Mouse (Mus musculus): Measurements from ENCODE around the gene Slc22a20.

The Slc22a20 gene

DNA sequence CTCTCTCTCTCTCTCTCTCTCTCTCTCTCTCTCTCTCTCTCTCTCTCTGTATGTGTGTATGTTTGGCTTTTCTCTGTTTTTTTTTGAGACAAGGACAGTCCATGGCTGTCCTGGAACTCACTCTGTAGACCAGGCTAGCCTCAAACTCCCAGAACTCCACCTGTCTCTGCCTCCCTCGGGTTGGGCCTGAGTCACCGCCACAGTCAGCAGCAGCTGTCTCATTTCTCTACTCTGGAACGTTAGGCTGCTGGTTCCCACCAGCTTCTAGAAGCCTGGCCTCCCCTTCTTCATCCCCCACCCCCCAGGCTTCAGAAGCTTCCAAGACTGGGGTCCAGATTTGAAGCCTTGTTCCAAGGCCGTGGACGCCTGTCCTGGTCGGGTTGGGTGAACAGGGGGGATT is 3.6 kb upstream of the Slc22a20 start:
- no peak for DNase-seq (ENCODE audit: low spot score in 2 of 2)

DNA sequence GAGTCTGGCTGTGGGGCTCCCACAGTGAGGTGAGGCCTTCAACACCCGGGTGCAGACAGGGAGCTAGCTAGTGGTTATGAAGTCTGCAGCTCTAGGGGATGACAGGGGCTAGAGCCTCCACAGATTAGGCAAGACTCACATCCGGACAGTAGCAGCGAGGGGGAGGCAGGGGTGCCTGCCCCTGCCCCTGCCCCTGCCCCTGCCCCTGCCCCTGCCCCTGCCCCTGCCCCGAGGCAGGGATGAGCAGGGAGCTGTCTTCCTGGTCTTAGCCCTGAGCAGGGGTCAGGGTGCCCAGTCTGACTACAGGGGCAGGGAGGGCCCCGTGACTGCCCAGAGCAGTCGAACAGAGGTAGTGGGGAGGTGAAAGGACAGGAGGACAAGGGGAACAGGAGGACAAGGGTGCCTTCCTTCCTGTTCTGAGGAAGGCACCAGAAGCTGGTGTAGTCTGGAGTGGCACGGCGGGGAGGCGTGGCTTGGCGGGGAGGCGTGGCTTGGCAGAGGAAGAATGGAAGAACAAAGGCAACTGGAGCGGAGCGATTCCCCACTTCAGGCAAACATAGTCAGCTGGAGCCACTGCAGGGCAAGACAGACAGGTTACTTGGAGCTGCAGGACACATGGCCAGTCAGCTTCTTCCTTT is 3.0 kb upstream of the Slc22a20 start:
- DNase-seq (ENCODE audit: low spot score in 2 of 2), result peak; percentile 77 to 84

DNA sequence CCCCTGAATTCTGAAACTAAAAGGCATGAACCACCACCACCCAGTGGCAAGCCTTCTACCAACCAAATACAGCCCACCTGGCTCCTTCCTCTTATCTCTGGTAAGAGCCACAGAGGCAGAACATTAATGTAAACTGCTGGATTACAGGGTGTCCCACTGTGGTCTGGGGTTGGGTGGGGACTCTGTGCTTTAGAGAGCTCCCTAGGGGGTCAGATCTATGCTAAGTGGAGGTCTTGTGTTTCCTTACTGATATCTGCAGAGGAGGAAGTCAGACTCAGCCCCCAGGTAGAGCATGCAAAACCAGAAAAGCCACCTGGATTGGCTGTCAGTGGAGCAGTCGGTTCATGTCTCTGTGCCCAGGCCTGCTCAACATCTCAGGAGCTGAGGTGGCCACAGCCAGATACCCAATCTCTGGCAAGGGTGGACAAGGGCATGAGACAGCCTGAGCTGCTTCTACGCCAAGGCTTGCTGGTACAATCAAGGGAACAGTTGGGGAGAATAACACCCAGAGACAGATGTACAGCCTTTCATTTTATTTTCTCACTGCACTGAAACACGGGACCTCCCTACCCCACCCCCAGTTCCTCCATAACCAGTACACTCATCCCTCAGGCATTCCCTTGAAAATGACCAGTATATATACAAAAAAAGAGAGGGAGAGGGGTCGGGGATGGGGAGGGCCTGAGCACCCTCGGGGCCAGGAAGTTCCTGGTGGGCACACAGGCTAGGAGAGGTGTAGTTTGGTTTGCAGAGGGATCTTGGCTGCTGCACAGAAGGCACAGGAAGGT is 2.3 kb upstream of the Slc22a20 start:
- DNase-seq (ENCODE audit: low spot score in 2 of 2), result no peak

DNA sequence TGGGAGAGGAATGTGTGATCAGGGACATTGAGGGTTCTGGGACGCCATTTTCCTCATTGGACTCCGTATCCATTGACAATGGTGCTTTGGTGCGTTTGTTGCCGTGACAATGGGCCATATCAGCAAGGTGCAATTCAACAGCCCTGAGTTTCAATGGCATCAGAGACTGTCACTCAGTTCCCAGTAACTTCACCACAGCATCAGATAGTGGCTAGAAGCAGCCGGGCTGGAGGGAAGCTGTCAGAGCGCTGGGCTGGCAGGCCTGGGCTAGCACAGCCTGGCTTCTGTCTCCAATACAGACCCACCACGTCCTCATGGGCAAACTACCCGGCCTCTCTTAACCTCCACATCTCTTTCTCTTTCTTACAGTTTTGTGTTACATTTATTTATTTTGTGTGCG is 5.5 kb downstream of the Slc22a20 start:
- DNase-seq (ENCODE audit: low spot score in 2 of 2), result no peak

DNA sequence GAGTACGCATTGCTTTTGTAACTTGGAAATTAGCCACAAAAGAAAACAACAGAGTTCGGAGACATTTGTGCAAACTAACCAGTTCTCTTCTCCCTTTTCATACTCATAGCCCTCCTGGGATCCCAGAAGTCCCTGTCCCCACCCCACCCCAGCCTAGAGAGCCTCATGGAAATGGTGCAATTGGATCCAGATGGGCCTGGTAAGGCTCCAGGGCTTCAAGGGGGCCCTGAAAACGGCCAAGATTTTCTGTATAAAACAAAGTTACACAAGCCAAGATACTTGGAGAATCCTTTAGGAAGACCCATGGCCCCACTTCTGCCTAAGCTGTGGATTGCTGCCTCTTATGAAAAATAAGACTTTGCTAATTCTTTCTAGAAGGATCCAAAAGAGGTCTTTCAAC is 8.2 kb downstream of the Slc22a20 start:
- no peak for DNase-seq (ENCODE audit: low spot score in 2 of 2)

GRCm38 (mm10) chr19:5975676-5976075 is 10.3 kb downstream of the Slc22a20 start:
- DNase-seq (ENCODE audit: low spot score in 2 of 2), result no peak

DNA sequence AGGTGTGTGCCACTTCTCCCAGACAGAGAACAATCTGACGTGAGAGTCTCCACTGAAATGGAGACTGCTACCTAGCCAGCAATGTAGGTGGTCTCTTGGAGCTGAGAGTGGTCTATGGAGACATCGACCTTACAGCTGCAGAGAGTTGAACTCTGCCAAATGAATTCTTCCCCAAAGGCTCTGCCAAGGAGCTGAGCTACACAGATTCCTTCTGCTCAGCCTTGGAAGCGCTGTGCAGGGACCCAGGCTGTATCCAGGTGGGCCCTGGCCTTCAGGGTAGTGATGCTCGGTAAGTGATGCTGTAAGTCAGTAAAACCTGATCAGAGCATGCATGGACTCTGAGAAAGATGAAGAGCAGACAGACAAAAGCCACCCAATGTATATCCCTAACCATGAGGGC is 10.8 kb downstream of the Slc22a20 start:
- no peak for DNase-seq (ENCODE audit: low spot score in 2 of 2)

DNA sequence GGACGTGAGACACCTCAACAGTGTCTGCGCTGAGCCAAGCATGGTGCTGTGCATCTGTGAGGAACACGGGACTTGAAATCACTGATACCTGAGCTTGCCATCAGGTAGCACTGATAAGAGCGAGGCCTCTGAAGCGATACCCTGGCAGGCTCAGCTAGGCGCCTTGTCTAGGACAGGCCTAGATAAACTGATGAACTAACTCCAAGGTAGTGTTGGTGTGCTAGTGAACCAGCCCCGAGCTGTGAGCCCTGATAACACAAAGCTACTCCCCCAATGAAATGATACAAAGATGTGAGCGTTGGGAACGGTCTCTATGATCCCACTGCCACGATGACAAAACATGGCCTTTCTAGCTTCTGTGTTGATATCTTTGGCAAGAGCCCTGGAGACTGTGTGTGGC is 18.3 kb downstream of the Slc22a20 start:
- no peak for DNase-seq (ENCODE audit: low spot score in 2 of 2)

GRCm38 (mm10) chr19:5966786-5967185 is 19.2 kb downstream of the Slc22a20 start:
- DNase-seq (ENCODE audit: low spot score in 2 of 2), result no peak

- DNase-seq (ENCODE audit: low spot score in 2 of 2), result no peak
These were observed 20.0 kb downstream of the Slc22a20 start for GRCm38 (mm10) chr19:5965910-5966309.

GRCm38 (mm10) chr19:5965280-5965679 is 20.7 kb downstream of the Slc22a20 start:
- DNase-seq (ENCODE audit: low spot score in 2 of 2), result peak; percentile 53 to 77

DNA sequence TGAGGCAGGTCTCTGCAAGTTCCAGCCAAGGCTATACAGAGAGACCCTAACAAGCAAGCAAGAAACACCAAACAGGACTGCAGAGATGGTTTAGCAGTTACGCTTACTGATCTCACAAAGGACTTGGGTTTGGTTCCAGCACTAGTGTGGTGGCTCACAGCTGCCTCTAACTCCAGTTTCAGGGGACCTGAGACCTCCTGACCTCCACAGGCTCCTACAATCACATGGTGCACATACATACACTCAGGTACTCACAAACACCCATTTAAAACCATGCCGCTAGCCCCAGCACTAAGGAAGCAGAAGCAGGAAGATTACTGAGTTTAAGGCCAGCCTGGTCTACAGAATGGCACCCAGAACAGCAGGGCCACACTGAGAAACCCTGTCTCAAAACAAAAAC is 21.1 kb downstream of the Slc22a20 start:
- no peak for DNase-seq (ENCODE audit: low spot score in 2 of 2)

DNA sequence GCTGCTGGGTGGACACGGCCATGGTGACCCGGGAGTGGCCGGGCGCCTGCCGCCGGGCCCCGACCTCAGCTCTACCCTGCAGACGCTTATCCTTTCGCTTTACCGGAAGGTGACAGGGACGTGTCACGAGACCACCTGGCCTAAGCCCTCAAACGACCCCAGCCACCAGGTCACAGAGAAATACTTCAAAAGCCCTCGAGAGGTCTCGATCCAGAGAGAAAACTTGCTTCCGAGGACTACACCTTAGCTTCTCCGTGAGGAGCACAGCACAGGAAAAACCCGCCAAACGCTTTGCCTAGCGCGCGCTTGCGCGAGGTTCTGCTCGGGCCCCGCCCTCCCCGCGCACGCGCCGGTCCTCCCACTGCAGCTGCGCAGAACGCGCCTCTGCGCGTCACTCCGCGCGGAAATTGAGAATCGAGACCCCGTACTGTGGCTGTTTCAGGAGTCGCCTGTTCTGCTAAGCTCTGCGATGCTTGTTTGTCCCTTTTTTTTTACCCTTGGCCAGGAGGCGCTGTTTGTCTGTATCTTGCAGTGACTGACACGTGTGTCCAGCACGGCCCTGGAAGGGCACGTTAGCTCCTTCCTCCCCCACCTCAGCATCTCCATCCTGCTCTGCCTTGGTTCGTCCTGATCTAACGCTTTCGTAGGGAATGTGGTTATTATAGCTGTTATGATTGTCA is 21.9 kb downstream of the Slc22a20 start, which contains the start of gene Pola2:
Gene Pola2 (minus strand): TSS at position 320 of the 680 bp plus-strand sequence.
- DNase-seq (ENCODE audit: low spot score in 2 of 2), result peak; percentile 85 to 90

GRCm38 (mm10) chr19:5962651-5963050 is 23.3 kb downstream of the Slc22a20 start:
- no peak for DNase-seq (ENCODE audit: low spot score in 2 of 2)

GRCm38 (mm10) chr19:5957371-5957770 is 28.6 kb downstream of the Slc22a20 start:
- DNase-seq (ENCODE audit: low spot score in 2 of 2), result no peak

- peak in 1 of 2 experiments; percentile 77 for DNase-seq (ENCODE audit: low spot score in 2 of 2)
These were observed 29.3 kb downstream of the Slc22a20 start for GRCm38 (mm10) chr19:5956685-5957084.

DNA sequence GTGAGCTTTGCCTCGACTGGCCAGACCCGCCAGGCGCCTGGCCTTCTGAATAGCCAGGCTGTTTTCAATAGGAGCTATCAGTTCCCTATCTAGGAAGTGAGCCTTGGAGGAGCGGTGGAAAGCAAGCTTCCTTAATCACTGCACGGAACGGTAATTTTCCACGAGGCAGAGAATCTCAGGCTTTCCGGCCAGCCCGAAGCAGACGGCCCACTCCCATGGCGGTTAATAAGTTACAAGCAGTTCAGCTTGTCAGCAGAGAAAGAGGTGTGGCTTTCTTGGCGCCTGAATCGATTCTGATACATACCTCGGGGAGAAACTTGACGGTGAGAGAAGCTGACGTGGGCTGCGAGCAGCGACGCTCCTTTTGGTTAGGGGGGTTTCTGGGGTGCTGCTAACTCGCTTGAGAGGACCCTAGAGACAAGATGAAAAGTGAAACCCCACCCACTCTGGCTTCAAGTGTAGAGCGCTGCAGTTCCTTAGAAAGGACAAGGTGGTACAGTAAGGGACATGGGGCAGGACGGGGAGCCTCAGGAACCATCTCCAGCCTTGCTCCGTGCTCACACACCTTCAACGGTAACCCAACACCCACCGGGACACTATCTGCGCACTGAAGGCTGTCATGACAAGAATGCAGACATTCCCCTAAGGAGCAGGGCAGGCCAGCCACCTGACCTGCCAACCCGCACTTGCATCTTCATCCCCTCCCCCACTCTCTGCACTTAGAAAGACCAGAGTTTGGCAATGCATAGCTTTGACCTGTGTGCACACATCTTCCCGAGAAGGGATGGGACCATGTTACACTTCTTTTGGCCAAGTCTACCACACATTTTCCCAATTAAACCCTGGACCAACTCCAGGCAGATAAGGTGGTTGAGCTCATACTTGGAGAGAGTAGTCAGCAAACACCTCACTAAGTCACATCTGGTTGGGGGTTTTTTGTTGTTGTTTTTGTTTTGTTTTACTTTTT is 30.0 kb downstream of the Slc22a20 start:
- DNase-seq (ENCODE audit: low spot score in 2 of 2), result no peak

DNA sequence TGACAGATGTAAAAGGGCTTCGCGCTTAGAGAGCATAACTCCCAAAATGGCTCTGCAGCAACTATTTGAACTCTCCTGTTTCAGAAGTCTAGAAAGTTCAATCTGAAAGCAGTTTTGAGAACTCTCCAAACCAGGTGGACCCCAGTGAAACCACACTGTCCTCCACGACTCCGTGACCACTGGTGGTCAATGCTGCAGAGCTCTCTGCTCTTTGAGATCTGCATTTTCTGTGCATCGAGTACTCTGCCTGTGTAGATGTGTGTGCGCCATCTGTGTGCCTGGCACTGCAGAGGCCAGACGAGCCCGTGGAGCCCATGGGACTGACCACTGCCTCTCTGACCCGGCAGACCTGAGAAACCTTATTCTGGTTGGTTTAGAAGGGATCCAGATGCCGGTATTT is 31.0 kb downstream of the Slc22a20 start:
- no peak for DNase-seq (ENCODE audit: low spot score in 2 of 2)

DNA sequence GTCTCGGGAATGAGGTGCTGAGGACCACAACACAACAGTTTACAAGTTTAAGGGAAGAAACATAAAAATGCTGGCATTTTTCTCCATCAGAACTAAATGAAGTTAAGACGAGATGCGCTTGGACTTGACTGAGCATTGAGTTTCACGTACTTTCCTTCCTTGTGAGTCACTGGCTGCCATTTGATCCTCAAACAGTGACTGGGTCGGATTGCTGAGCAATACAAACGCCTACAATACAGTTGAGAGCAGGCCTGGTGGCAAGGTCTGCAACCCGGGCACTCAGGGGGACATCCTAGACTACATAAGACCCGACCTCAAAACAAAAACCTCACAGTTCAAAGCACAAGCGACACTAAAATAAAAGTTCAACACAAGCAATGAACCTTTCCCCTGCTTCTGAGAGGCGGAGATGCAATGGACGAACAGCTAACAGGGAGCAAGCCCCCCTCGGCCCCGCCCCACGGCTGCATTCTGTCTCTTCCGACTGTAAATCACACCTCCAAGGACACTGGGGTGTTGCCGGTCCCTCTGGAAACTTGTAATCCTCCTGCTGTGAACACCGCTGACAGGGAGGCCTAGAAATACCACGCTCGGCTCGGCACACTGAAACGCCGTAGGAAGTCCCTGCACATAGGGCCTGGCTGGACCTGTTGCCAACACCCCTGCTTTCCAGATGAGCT is 31.8 kb downstream of the Slc22a20 start:
- DNase-seq (ENCODE audit: low spot score in 2 of 2), result no peak

DNA sequence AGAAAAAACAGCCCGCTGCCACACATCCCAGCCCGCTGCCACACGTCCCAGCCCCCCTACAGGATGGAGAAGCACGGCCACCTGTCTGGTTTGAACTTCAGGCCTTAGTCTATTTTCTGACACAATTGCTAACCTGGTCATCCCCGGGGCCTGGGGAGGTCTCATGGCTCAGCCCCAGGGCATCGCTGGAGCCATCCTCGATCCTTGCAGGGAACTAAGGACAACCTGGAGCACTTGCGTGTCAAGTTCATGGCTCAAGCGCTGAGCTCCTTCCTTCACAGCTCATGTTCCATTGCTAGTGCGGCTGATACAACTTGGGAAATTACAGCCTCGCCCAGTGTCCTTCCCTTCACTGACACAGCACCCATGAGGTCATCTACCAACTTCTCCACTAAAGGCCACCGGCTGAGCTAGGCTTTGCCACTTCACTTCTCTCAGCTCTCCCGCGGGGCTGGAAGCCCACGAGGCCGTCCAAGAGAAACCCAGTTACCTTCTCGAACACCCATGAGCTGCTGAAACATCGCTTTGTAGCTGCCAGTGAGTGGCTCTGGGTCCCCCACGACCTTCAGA is 32.7 kb downstream of the Slc22a20 start:
- no peak for DNase-seq (ENCODE audit: low spot score in 2 of 2)

Data from thymus, postnatal 10 days (tissue).